Mouse (Mus musculus): ENCODE results near the gene Vmn2r57. TPM values are rescaled to one million over a fixed set of nuclear protein-coding genes. Genes with fewer than 3 reads are reported as not detected.

The Vmn2r57 gene
- total RNA-seq (2023) = 0.09 to 0.16 TPM (median 0.12 TPM) in 3 of 4 replicates, not detected in the other

DNA sequence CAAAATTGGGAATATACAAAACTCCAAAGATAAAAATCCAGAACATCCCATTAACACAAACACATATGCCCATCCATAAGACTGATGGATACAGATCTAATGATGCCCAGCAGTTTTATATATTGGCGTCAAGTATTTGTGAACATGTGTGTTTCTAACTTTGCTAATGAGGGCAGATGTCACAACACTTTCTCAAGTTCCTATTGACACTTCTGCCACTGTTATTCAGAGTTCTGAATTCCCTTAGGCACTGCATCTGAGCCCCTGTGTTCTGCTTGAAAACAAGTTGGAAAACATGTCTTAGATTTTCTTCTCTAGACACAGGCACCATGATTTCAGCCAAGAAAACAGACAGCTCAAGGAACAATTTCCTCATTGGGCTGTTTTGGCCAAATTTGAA is at the start of gene Vmn2r57:
Vmn2r57 (minus strand) TSS at position 101 of the 400 bp plus-strand sequence.

DNA sequence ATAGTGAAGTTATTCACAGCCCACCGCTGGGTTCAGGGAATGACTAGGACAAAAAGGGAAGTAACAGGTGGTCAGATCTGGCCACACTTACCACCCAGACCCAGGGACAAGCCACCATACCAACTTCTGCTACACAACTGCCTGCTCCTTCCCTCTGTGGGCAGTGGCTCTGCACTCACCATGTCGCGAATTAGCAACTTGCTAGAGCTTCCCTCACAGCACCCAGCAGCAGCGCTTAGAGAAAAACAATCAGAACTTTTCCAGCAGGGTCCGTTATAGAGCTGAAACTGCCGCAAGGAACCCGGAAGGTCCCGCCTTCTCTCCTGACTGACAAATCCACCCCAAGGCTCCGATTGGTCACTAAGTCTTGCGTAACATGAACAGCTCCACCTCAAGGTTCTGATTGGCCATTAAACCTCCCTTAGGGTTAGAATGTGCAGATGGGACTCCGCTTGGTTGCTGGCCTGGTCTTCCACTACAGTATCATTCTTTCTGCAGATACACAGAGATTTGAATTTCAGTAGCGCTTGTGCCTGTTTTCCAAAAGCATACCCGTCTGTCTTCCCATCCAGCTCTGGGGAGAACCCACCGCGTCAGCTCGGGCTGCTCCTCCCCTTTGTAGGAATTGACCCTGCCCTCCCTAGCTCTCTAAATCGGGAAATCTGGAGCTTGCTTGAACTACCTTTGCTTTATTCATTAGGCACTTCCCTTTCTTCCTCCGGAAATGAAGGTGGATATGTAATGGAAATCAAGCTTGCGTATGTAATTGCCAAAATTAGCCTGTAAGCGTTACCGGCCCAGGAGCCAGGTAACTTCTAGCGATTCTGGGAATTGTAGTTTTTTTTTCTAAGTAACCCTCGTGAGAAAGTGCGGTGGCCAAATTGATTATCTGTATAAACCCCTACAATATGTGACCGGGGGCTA is 55.2 kb downstream of the Vmn2r57 start, which contains the start of gene AI987944:
AI987944 (minus strand) TSS at position 332 of the 924 bp plus-strand sequence.

Other genes starting within 250 kb of the Vmn2r57 start
- gene AI987944, start 55.3 kb downstream of the Vmn2r57 start, total RNA-seq (2023) = 14.7 to 19.4 TPM (median 15.7 TPM) in 4 replicates
- 0.21 to 0.58 TPM (median 0.36 TPM) in 4 replicates for gene Gm20449, start 50.7 kb upstream of the Vmn2r57 start, total RNA-seq (2023)
- 7.1 to 8.7 TPM (median 7.8 TPM) in 4 replicates for gene AW146154, start 51.2 kb upstream of the Vmn2r57 start, total RNA-seq (2023)
- not detected in 4 replicates for gene Gm6871, start 125.0 kb upstream of the Vmn2r57 start, total RNA-seq (2023)
- 25.5 to 36.6 TPM (median 29.9 TPM) in 4 replicates for gene 2610021A01Rik, start 150.5 kb upstream of the Vmn2r57 start, total RNA-seq (2023)
- 11.5 to 20.3 TPM (median 16.5 TPM) in 4 replicates for gene Zfp788, start 184.5 kb upstream of the Vmn2r57 start, total RNA-seq (2023)